Mouse (Mus musculus) cerebellum, adult 2 months (tissue): ENCODE results near the gene Asap2.
"Not testable (repeated sequence)": the region's sequence is repeated elsewhere in the genome, so short reads cannot be mapped to it uniquely, and the experiment has no call there.

Source experiments
- CTCF ChIP-seq: fragments of 200-500 bp; IDR thresholded peaks from 2 replicates; pipeline ENCODE4 v1.5.1; 2011; ENCODE audit warnings: low read depth, mild to moderate bottlenecking, control low read depth, low read length, moderate library complexity, borderline replicate concordance; ENCODE audit not compliant: insufficient read depth
- POLR2A ChIP-seq: fragments of 200-500 bp; IDR thresholded peaks from 2 replicates; pipeline ENCODE4 v1.6.1; 2011; ENCODE audit warnings: low read length, control low read depth, borderline replicate concordance; ENCODE audit not compliant: insufficient read depth

DNA sequence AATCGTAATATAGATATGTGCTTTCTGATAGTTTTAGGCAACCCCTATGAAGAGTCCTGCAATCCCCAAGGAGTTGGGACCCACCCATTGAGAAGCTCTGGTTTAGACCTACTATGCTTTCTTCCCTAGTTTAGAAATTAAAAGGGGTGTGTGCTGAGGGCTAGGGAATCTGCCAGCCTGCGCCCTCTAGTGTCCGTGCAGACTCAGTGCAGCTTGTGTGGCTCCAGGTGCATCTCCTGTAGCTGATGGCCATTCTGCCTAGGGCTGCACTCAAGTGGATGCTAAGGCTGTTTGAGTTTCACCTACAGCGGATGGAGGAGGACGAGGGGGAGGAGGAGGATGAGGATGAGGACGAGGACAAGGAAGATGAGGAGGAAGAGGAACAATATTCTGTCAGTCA lies 40.6 kb downstream of the Asap2 start:
- TF ChIP-seq POLR2A, CTCF: not testable (repeated sequence)
